Mouse (Mus musculus): ENCODE results near the gene Eln. TPM values are rescaled to one million over a fixed set of nuclear protein-coding genes. Genes with fewer than 3 reads are reported as not detected.
A peak's percentile ranks its signal among the peaks of the same experiment; 100 is the strongest.

Gene Eln
- polyA plus RNA-seq (2011; ENCODE audit: insufficient read depth, insufficient read length, low read depth, missing spikeins): 1.9 and 2.2 TPM in 2 replicates

DNA sequence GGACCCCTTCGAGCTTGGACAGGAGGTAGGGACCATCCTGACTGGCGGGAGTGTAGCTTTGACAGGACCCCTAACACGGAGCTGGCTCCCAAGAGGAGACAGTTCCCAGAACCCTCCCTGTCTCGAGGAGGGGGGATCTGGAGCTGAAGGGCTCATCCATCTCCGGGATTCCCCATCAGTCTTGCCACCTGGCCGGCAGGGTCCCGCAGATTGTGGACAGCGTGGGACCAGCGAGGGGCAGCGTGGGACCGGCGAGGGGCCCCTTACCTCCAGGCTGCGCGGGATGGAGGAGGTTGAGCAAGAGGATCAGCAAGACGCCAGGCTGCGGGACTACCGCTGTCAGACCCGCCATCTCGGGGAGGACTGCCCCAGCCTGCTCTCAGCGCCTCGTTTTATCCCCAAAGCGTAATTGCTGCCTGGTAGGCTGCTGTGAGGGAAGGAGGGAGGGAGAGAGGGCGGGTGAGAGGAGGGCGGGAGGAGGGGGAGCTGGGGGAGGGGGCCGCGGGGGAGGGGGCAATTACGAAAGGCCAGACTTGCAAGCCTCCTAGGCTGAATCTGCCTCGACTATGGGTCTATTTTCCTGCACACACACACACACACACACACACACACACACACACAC, at the start of gene Eln:
Gene Eln, minus strand, starts transcription at position 434 of the 622 bp plus-strand sequence.
- no peaks in the 10 kb centered on the region for H3K27me3 ChIP-seq (ENCODE audit: control insufficient read depth, insufficient read depth, low read length, poor library complexity, severe bottlenecking)
- no peaks in the 10 kb centered on the region for H3K36me3 ChIP-seq (ENCODE audit: control insufficient read depth, insufficient read depth, low read length, poor library complexity, severe bottlenecking)
- H3K4me1 ChIP-seq (ENCODE audit: control insufficient read depth, insufficient read depth, low read length): peaks cover 3% of the 10 kb centered on the region
- H3K9me3 ChIP-seq (replicated peaks; ENCODE audit: control insufficient read depth, insufficient read depth, low read length, poor library complexity, severe bottlenecking): no peaks in the 10 kb centered on the region
- H3K27ac ChIP-seq (ENCODE audit: insufficient read depth, low read length): no peak within 1 kb of the TSS
- H3K4me3 ChIP-seq (ENCODE audit: low read depth, low read length): peak within 1 kb of the TSS; percentile 34
- peak within 1 kb of the TSS; percentile 31 for H3K9ac ChIP-seq (ENCODE audit: low read depth, poor library complexity, severe bottlenecking)
- no peak for TF ChIP-seq CTCF (IDR thresholded peaks at IDR 0.05; ENCODE audit: low read depth, low read length)
- no peak for TF ChIP-seq POLR2A (IDR thresholded peaks at IDR 0.05; ENCODE audit: insufficient read depth, low read length)
- no peak for TF ChIP-seq EP300 (IDR thresholded peaks at IDR 0.05; ENCODE audit: insufficient read depth, low read depth, low read length)

DNA sequence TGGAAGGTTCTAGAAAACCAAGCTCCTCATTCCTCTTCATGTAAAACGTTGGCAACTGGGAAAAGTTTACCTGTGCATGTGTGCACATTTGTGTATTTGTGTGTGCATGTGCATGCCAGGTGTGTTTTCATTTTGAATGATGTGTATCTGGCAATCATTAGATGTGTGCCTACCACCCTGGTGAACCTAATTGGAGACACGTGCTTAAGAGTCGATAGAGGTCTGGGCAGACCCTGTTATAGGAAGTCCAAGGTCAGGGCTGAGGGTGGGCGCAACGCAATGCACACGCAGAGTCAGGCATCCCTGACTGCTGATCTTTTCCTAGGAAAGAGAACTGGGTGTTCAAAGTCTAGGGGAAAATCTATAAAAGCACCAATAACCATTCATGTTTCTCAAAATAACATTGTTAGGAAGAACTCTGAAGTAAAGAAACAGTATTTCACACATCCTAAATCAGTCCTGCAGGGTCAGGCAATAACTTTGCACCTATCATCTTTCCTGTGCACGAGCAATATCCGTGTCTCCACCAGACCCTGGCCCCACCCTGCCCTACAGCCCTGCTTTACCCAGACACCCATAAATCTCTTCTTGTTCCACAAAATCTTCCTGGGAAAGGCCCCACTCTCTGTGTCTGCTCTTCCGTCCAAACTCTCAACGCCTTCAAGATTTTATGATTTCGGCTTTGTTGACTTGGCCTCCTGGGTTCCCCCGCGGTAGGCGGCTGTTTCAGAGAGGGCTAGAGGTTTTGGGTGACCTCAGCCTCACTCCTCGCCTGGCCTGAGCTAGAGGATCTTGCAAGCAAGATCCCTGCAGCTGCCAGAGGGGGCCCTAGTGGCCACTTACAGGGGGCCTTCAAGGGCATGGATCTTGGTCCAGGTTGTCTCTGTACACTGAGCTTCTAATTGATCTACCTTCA, 43.2 kb upstream of the Eln start:
- no peak for TF ChIP-seq EP300 (IDR thresholded peaks at IDR 0.05; ENCODE audit: insufficient read depth, low read depth, low read length)
- no peak for TF ChIP-seq CTCF (IDR thresholded peaks at IDR 0.05; ENCODE audit: low read depth, low read length)
- no peak for TF ChIP-seq POLR2A (IDR thresholded peaks at IDR 0.05; ENCODE audit: insufficient read depth, low read length)
- H3K9ac ChIP-seq (ENCODE audit: low read depth, poor library complexity, severe bottlenecking): no peak overlapping the region
- no peak overlapping the region for H3K4me3 ChIP-seq (ENCODE audit: low read depth, low read length)
- peaks cover 4% of the 10 kb centered on the region; the same call in 1 of the 2 replicates for H3K9me3 ChIP-seq (replicated peaks; ENCODE audit: control insufficient read depth, insufficient read depth, low read length, poor library complexity, severe bottlenecking)
- no peak overlapping the region for H3K27ac ChIP-seq (ENCODE audit: insufficient read depth, low read length)
- no peaks in the 10 kb centered on the region for H3K36me3 ChIP-seq (ENCODE audit: control insufficient read depth, insufficient read depth, low read length, poor library complexity, severe bottlenecking)
- no peaks in the 10 kb centered on the region for H3K27me3 ChIP-seq (ENCODE audit: control insufficient read depth, insufficient read depth, low read length, poor library complexity, severe bottlenecking)
- peaks cover 2% of the 10 kb centered on the region for H3K4me1 ChIP-seq (ENCODE audit: control insufficient read depth, insufficient read depth, low read length)

DNA sequence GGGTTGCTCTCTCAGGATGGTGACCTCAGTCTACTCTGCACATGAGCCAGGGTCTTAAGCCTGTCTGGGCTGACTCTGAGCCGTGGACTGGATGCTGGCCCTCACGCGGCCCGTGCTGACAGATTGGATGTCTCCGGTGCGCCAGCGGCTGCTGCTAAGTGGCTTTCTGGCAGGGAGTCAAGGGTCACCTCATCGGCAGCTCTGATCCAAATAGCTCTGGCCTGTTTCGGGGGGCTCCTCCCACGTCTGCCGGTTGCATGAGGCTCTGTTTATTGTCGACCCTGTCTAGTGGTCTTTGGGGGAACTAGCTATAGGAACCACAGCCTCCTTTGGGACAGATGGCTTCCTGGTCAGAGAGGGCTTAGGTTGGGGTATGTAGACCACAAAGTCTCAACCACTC, 41.1 kb upstream of the Eln start:
- H3K9me3 ChIP-seq (replicated peaks; ENCODE audit: control insufficient read depth, insufficient read depth, low read length, poor library complexity, severe bottlenecking): peaks cover 4% of the 10 kb centered on the region; the same call in 1 of the 2 replicates
- no peak overlapping the region for H3K4me3 ChIP-seq (ENCODE audit: low read depth, low read length)

DNA sequence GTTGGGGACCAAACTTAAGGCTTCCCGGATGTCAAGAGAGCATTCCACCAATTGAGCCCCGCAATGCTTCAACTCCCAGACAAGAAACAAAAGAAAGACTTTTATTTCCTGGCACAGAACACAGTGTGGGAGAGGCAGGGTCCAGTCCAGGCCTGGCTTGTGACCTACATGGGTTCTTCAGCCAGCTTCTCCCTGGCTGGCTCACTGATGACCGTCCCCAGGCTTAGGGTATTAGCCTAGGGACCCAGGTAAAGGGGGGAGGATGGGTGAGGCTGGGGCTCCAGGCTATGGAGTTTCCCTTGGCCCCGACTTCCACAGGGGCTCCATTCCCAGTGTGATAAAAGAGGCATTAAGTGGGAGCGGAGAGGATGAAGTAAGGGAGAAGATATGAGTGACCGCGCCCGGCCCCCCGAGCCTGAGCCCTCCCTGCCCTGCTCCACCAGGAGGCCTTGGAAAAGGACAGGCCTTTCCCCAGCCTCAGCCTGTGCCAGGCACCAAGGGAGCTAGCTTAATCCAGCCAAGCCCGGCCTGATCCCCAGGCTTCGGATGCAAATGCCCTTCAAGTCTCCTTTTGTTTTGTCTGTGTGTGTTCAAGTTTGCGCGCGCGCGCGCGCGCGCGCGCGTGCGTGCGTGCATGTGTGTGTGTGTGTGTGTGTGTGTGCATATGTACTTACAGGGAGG, 38.7 kb upstream of the Eln start:
- no peak overlapping the region for H3K27ac ChIP-seq (ENCODE audit: insufficient read depth, low read length)
- peaks cover 2% of the 10 kb centered on the region for H3K4me1 ChIP-seq (ENCODE audit: control insufficient read depth, insufficient read depth, low read length)
- no peaks in the 10 kb centered on the region for H3K9me3 ChIP-seq (replicated peaks; ENCODE audit: control insufficient read depth, insufficient read depth, low read length, poor library complexity, severe bottlenecking)
- H3K9ac ChIP-seq (ENCODE audit: low read depth, poor library complexity, severe bottlenecking): 0 out of 2 replicates have a peak overlapping the region, but pooled peaks have one; percentile 11
- H3K4me3 ChIP-seq (ENCODE audit: low read depth, low read length): no peak overlapping the region
- no peaks in the 10 kb centered on the region for H3K36me3 ChIP-seq (ENCODE audit: control insufficient read depth, insufficient read depth, low read length, poor library complexity, severe bottlenecking)
- TF ChIP-seq EP300 (IDR thresholded peaks at IDR 0.05; ENCODE audit: insufficient read depth, low read depth, low read length): no peak
- no peak for TF ChIP-seq CTCF (IDR thresholded peaks at IDR 0.05; ENCODE audit: low read depth, low read length)
- TF ChIP-seq POLR2A (IDR thresholded peaks at IDR 0.05; ENCODE audit: insufficient read depth, low read length): no peak
- no peaks in the 10 kb centered on the region for H3K27me3 ChIP-seq (ENCODE audit: control insufficient read depth, insufficient read depth, low read length, poor library complexity, severe bottlenecking)

More for the DNA sequence above, 41.1 kb upstream of the Eln start:
- TF ChIP-seq EP300 (IDR thresholded peaks at IDR 0.05; ENCODE audit: insufficient read depth, low read depth, low read length) (no peak), POLR2A (IDR thresholded peaks at IDR 0.05; ENCODE audit: insufficient read depth, low read length) (no peak), CTCF (IDR thresholded peaks at IDR 0.05; ENCODE audit: low read depth, low read length) (no peak)
- H3K4me1 ChIP-seq (ENCODE audit: control insufficient read depth, insufficient read depth, low read length): peaks cover 2% of the 10 kb centered on the region
- no peak overlapping the region for H3K27ac ChIP-seq (ENCODE audit: insufficient read depth, low read length)
- no peaks in the 10 kb centered on the region for H3K27me3 ChIP-seq (ENCODE audit: control insufficient read depth, insufficient read depth, low read length, poor library complexity, severe bottlenecking)
- no peaks in the 10 kb centered on the region for H3K36me3 ChIP-seq (ENCODE audit: control insufficient read depth, insufficient read depth, low read length, poor library complexity, severe bottlenecking)
- no peak overlapping the region for H3K9ac ChIP-seq (ENCODE audit: low read depth, poor library complexity, severe bottlenecking)

DNA sequence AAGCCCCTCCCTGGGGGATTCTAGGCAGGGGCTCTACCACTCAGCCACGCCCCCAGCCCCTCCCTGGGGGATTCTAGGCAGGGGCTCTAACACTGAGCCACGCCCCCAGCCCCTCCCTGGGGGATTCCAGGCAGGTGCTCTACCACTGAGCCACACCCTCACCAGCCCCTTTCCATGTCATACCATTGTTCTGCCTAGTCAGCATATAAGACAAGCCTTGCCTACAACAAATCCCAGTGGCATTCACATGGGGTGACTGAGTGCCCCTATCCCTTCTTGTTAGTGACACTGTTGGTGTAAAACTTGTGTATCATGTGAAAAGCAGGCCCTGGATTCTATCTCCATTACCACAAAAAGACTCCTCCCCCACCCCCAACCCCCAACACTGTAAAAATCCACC, 36.7 kb upstream of the Eln start:
- 0 out of 2 replicates have a peak, but pooled peaks have one; percentile 27 for TF ChIP-seq EP300 (IDR thresholded peaks at IDR 0.05; ENCODE audit: insufficient read depth, low read depth, low read length)
- no peak for TF ChIP-seq CTCF (IDR thresholded peaks at IDR 0.05; ENCODE audit: low read depth, low read length)
- Histone ChIP-seq H3K4me1 (ENCODE audit: control insufficient read depth, insufficient read depth, low read length) (peaks cover 2% of the 10 kb centered on the region), H3K36me3 (ENCODE audit: control insufficient read depth, insufficient read depth, low read length, poor library complexity, severe bottlenecking) (no peaks in the 10 kb centered on the region), H3K27ac (ENCODE audit: insufficient read depth, low read length) (no peak overlapping the region), H3K9me3 (replicated peaks; ENCODE audit: control insufficient read depth, insufficient read depth, low read length, poor library complexity, severe bottlenecking) (no peaks in the 10 kb centered on the region), H3K27me3 (ENCODE audit: control insufficient read depth, insufficient read depth, low read length, poor library complexity, severe bottlenecking) (no peaks in the 10 kb centered on the region), H3K4me3 (ENCODE audit: low read depth, low read length) (no peak overlapping the region), H3K9ac (ENCODE audit: low read depth, poor library complexity, severe bottlenecking) (no peak overlapping the region)

All from ES-Bruce4 (cell line).